Mouse (Mus musculus) layer of hippocampus, postnatal 25 days (tissue): Measurements from ENCODE around the gene Znhit3. TPM values are rescaled to one million over a fixed set of nuclear protein-coding genes. Genes with fewer than 3 reads are reported as not detected.
"Not testable (repeated sequence)": the region's sequence is repeated elsewhere in the genome, so short reads cannot be mapped to it uniquely, and the experiment has no call there.

Experiments
- DNase-seq, 2 experiments: peaks; one replicate each; pipeline ENCODE4 v3.0.0; 2022; ENCODE audit warnings: mixed read lengths in 2 of 2, low spot score in 1 of 2; ENCODE audit errors: extremely low spot score in 1 of 2
- microRNA-seq, 2 experiments: library from miRNA; unstranded; fragments of <30 nt; microRNA quantifications; one replicate each; pipeline ENCODE4 v1.2.0; 2021
- total RNA-seq, 2 experiments: library from RNA; stranded (reverse); gene quantifications; 2 replicates each; pipeline ENCODE4 v1.2.3; 2021

The Znhit3 gene
- total RNA-seq, 2 experiments from 2014 or later: 28.1 to 31.0 TPM

DNA sequence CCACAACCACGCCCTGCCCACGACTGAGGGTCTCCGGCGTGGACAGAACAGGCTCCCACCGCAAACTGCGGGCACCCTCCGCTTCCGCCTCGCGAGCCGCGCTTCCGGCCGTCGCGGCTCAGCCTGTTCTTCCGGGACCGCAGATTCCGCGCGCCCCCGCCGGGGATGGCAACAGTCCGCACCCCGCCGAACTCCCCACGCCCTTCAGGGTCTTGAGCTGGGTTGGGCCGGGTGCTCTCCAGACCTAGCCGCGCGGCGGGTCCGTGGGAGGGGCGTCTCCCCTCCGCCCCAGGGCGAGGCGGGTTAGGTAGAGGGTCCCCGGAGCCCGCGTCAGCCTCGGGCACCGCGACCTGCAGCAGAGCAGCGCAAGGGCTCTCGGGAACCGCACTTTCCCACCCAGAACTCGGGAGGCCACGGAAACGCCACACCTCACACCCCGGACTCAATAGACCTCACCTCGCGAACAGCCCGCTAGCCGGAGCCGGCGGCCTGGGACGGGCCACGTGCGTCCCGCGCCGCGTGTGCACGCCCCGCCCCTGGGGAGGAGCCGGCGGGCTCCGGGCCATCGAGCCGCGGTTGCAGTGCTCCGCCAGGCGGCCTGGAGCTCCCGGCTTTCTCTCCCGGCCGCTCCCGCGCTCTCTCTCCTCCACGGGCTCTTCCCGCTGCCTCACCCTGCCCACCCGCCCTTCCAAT is 36.2 kb downstream of the Znhit3 start, which contains the start of the genes Myo19 and Pigw:
Gene Myo19 (plus strand): TSS at position 377 of the 693 bp plus-strand sequence.
Gene Pigw (minus strand): TSS at position 514 of the 693 bp plus-strand sequence.
- peak; percentile 62 to 72 for DNase-seq

GRCm38 (mm10) chr11:84879007-84879771 is 37.0 kb downstream of the Znhit3 start:
- DNase-seq: no peak

- DNase-seq: not testable (repeated sequence)
Measured at GRCm38 (mm10) chr11:84876020-84876419, 40.1 kb downstream of the Znhit3 start.

GRCm38 (mm10) chr11:84873042-84873833 is 42.9 kb downstream of the Znhit3 start:
- DNase-seq: no peak

DNA sequence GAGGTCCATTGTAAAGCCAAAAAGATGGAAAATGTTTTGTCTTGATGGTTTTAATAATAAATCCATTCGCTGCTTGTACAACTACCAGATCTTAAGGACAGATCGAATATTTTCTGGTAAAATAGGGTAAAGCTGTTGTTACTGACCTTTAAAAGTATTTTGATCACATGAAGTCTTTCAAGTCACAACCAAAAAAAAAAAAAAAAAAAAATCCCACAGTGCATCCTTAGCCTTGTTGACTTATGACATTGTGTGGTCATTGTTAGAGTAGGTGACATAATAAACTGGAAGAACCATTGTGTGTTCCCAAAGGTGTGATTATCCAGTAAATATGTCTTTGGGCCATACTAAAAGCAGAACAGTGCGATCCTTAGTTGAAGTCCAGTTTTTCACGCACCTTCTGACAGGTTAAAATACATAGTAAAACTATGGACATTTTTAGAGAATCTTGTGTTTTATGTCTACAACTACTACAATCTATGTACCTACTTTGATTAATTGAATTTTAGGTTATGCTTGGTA is 44.6 kb downstream of the Znhit3 start:
- no peak for DNase-seq

DNA sequence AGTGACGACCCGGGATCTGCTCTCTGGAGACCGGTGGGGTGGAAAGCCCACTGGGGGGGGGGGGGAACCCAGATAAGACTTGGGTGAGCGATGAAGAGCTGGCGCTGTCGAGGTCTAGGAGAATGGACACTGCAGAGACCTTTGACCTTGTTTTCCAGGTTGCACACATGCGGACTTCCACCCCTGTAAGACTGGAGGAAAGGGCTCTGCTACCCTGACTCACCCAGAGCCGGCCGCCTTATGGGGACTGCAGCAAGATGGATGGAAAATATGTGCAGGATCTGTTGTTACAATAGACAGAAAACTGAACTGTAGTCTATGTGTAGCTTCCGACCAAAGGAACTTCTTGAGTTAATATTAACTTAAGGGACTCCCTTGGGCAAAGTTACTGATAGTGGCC is 45.1 kb downstream of the Znhit3 start:
- DNase-seq: no peak

DNA sequence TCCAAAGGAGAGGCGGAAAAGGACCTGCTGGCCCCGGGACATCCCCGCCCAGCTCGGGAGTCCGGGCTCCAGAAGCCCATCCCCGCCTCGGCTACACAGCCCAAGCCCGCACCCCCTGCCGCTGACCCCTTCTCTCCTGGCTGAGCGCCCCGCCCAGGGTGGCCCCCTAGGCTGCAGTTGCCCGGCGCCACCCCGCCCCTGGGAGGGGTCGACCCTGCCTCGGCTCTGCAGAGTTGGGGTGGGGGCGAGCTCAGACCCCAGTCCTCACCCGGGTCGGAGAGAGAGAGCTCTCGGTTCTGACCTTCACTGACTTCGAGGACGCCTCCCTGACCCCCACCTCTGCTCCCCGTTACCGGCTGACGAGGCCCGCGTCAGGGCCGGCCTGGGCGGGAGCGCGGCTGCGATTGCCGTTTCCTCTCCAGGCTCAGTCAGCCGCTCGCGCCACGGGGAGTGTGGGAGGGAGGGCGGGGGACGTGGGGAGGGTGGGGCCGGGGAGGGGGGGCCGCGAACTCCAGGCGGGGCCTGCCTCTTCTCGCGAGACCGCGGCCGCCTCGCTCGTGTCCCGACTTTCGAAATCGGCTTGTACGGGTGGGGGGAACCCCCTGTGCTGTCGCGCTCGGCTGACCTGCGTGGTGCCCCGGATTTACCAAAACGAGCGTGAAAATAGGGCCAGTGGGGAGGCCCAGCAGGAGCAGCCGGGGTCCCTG is 45.7 kb downstream of the Znhit3 start, which contains the start of gene Ggnbp2:
Gene Ggnbp2 (minus strand): TSS at position 481 of the 707 bp plus-strand sequence.
- DNase-seq: peak; percentile 83 to 92

DNA sequence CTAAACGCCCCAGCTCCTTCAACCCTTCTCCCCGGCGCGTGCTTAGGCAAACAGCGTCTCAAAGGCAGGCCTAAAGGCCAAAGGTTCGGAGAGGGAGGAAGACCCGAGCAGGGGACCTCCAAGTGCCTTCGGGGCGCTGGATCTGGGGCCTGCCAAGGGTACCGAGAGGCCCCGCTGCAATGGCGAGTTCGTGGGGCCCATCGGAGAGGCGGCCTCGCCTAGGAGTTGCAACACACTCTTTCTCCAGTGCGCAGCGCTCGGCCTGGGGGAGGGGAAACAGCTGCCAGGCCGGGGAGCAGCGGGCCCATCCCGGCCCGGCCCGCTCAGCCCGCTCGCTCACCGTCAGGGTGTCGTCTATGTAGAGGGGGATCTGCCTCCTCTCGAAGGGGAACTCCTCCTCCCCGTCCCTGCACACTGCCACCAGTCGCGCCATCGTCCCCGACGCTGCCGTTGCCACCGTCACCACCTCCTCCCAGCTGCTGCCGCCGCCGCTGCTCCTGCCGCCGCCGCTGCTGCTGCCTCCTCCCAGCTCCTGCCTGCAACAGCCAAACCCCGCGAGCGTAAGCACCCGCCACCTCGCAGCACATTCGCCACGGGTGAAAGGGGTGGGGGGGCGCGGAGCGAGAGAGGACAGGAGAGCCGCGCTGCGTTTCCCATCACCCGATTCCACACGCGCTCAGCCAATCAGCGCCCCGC is 46.5 kb downstream of the Znhit3 start:
- peak; percentile 79 to 93 for DNase-seq

DNA sequence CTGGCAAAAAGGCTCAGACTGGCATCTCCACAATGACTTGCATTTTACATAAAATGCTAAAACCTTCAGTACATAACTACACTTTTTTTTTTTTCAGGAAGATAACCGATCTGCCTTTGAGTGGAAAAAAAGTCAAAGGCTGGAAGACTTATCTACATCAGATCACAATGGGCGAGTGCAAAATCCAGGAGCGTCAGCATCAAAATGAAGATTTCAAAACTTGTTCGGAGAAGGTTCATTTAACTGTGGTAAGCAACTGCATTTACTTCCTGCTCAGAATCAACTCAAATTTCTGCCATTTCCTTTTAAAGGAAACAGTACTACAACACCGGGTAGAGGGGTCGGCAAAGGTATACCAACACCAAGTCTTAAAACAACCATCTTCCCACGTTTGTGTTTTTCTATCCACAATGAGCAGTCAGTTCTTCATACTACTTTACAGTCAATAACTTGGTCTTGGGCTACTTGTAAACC is 47.3 kb downstream of the Znhit3 start:
- no peak for DNase-seq

DNA sequence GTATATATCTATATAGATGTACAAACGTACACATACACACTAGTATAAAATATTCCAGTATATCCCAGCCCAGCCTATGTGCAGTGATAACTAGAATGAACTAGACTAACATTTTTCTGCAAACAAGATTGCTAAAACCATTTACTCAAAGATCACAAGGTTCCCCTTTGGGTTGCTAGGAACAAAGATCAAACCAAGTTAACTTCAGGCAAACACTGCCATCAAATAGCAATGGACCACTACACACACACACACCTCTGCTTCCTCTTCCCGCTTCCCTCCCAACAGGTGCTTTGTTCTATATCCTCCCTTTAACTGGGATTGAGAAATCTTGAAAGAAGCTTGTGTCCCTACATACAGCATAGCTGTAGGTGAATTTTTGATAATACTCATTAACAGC is 48.6 kb downstream of the Znhit3 start:
- DNase-seq: no peak

DNA sequence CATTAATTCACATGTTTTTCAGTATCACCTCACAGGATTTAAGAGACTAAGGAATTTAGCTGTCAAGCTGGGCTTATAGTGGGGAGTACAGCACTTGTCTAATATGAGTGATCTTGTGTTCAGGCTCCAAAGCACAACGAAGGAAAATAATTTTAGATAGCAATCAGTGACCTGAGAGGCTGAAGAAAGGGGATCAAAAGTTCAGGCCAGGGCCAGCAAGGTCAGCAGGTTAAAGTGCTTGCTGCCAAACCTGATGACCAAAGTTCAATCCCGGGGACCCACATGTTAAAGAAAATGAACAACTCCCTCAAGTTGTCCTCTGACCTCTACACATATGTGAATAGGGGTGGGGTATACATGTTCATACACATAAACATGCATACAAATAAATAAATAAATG is 50.9 kb downstream of the Znhit3 start:
- no peak for DNase-seq

Small RNAs within 50 kb of the gene (microRNA-seq; reads per million reads assigned to microRNA genes)
- 0 reads per million in 2 experiments for gene Gm23564

Other genes with a start within 250 kb of the Znhit3 start
- gene Mrm1, start 96.9 kb downstream of the Znhit3 start, total RNA-seq: 10 to 100 TPM; 11.4 to 12.2 TPM
- gene Dhrs11, start 87.4 kb downstream of the Znhit3 start, total RNA-seq: 1 to 10 TPM; 4.6 to 6.6 TPM
- gene Ggnbp2, start 45.5 kb downstream of the Znhit3 start, total RNA-seq: 10 to 100 TPM; 76.5 to 90.6 TPM
- 10 to 100 TPM in 1 of 2 experiments, 1 to 10 TPM in 1; 6.8 to 10.1 TPM for gene Myo19, start 36.2 kb downstream of the Znhit3 start, total RNA-seq
- gene Pigw, start 36.1 kb downstream of the Znhit3 start, total RNA-seq: 1 to 10 TPM; 7.1 to 8.5 TPM
- gene Car4, start 41.4 kb upstream of the Znhit3 start, total RNA-seq: 10 to 100 TPM; 72.7 to 76.4 TPM
- gene Usp32, start 223.8 kb upstream of the Znhit3 start, total RNA-seq: 10 to 100 TPM; 85.3 to 88.8 TPM